Mouse (Mus musculus) CD8-positive naive resting alpha-beta T cell, adult 2 months (primary cell): ENCODE data around the gene Mypn.

Experiments
- DNase-seq, 2 experiments: peaks; one replicate each; pipeline ENCODE4 v3.0.0; 2022; ENCODE audit warnings: low read depth in 2 of 2, low spot score in 2 of 2

Gene Mypn

GRCm38 (mm10) chr10:63203728-63204127 is at the start of gene Mypn:
TSS of gene Mypn (minus strand) at chr10:63203952.
- DNase-seq, result no peak

DNA sequence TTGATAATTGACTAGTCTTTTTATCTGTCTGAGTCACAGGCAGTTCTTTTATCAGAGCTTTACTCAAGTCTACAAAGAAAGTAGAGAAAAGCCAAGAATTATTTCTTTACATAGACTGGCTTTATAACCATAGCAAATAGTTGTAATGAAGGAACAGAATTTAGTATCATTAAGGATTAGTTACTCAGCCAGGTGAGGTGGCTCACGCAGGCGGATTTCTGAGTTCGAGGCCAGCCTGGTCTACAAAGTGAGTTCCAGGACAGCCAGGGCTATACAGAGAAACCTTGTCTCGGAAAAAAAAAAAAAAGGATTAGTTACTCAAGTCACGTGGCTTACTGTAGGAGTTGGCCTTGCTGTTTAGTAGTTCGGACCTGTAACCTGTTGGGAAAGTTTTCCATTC is 44.7 kb upstream of the Mypn start:
- DNase-seq, result no peak

DNA sequence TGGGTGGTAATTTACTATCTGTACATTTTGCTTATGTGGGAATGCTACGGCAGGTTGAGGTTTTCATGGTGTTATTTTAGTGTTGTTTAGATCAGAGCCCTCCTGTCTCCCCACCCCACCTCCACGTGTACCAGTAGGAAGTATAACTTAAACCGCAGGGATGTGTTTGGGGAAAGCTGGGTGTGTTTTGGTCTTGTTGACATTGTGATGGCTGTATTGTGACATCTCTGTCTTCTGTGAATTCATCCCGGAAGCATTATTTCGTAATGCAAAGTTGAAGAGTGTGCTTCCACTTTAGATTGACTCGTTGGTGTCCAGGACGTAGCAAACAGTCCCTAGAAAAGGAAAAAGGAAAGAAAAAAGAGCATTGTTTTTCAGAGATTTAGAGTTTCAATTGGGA is 43.7 kb upstream of the Mypn start:
- DNase-seq, result no peak

GRCm38 (mm10) chr10:63245846-63246245 is 42.1 kb upstream of the Mypn start:
- DNase-seq, result no peak

- peak in 1 of 2 experiments; percentile 13 for DNase-seq
Measured at GRCm38 (mm10) chr10:63244746-63245145, 41.0 kb upstream of the Mypn start.

- no peak for DNase-seq
Measured at GRCm38 (mm10) chr10:63244055-63244671, 40.4 kb upstream of the Mypn start.

- peak; percentile 89 to 92 for DNase-seq
Measured at GRCm38 (mm10) chr10:63243493-63244054, 39.8 kb upstream of the Mypn start, which contains the start of gene Herc4. TSS of gene Herc4 (plus strand) at chr10:63243810.

DNA sequence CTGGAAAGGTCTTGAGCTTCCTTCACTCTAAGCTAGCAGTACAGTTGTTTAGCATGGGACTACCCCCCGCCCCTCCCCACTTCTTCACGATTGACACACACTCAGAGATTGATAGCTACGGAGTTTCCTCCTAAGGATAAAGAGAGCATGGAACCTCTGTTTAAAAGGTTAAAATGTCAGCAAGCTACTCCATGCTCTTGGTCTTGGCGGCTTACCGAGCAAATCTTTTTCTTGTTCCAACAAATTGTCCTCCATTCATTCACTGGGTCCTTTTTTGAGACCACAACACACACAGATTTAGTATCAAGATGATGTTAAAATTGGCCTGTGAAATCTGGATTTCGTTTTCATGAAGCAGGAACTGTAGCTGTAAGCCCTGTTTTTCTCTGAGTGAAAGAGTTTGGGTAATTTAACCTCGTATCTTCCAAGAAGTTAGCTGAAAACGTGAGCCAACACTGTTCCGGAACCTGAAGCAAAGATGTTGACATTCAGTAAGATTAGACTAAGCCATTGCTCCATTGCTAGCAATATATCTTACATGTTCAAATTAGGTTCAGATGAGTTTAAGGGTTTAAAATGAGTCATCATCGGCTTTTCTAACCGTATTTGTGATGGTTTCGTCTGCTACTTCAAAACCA is 39.2 kb upstream of the Mypn start:
- DNase-seq, result no peak

- DNase-seq, result no peak
Measured at GRCm38 (mm10) chr10:63240868-63241271, 37.1 kb upstream of the Mypn start.

DNA sequence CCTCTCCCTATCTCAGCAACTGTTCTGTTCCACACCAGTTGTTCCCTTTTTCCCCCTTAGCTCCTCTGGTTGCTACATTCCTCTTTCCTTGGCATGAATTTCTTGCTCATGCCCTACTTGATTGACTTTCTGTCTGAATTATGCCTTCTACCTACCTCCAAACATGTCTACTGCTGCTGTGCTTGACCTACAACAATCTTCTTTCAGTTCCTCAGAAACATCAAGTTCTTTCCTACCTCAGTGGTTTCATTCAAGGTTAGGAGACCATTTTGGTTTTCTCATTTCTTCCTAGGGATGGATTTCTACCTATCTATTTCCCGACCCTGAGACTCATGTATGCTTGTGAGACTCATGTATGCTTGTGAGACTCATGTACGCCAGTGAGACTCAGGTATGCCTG is 36.1 kb upstream of the Mypn start:
- DNase-seq, result no peak

- no peak for DNase-seq
Measured at GRCm38 (mm10) chr10:63238090-63238489, 34.3 kb upstream of the Mypn start.

DNA sequence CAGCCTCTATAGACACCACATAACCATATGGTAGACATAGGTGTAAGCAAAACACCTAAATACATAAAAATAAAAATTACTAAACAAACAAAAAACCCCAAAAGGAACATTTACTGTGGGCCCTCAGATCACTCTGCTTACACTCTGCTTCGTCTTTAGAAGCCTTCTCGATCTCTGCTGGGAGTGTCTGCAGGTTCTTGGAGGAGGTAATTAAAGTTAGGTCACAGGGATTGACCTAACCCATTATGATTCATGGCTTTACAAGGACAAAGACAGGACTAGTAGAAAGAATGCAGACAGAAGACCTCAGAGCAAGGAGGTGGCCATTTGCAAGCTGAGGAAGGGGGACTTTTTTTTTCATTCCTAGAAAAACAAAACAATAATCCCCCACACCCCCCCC is 33.5 kb upstream of the Mypn start:
- DNase-seq, result no peak

DNA sequence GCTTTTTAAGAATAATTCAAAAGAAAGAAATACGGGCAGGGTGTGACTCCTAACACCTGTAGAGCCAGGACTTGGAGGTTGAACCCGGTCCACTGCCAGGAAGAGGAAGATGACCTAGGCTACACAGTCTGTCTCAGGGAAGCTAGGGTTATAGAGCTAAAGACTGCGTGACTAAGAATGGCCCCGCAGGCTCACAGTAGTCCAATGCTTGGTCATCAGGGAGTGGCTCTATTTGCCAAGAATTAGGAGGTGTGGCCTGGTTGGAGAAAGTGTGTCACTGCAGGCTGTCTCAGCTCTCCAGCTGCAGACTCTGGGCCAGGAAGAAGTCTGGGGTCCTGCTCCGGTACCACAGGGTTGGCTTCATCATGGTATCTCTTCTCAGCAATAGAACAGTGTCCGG is 32.9 kb upstream of the Mypn start:
- DNase-seq, result no peak

- DNase-seq, result no peak
Measured at GRCm38 (mm10) chr10:63235889-63236288, 32.1 kb upstream of the Mypn start.

DNA sequence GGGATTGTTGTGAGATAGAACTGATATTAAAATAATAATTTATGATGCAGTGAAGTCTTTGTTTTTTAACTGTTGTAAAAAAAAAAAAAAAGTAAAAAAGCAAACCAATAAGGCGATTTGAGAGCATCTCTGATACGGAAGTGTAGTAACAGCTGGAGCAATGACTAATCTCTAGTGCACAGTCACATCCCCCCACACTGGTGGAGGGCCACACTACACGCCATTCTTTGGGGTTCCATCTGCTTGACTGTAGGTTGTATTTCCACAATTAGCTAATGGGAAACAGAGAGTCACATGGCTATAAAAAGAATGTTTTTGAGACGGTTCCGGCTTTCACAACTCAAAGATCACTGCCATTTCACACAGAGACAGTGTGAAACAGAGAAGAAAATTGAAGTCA is 30.4 kb upstream of the Mypn start:
- no peak for DNase-seq

DNA sequence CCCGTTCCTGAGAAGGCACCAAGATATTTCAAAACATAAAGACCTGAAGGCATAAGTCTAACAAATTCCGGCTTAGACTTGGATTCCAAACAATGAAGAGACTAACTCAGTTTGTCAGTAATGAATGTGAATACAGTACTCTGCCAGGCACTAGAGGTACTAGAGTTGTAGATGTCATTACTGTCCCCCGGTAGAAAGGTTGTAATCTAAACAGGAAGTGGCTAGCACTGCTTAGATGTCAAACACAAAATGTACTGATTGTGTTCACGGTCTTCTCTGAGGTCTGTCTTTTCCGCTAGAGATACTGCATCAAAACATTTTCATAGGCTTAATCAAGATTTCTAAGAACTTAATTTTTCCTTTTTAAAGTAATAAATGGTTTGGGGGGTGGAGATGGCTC is 27.9 kb upstream of the Mypn start:
- DNase-seq, result peak in 1 of 2 experiments; percentile 24

- DNase-seq, result no peak
Measured at GRCm38 (mm10) chr10:63230854-63231253, 27.1 kb upstream of the Mypn start.

DNA sequence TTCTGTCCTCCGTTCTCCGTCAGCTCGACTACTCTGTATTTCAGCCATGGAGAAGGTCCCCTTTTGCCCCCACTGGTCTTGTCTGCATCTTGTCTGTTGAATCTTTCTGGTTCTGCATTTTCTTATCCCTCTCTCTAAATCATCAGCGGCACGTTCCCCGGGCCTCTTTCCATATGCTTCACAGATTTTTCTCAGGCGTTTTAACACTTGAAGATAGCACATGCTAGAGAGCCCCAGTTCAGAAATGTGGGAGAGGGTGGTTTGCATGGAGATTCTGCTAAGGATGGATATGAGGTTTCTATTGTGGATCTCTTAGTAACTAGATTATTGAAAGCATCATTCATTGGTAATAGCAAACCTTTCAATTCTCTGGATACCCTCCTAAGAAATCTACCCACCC is 26.5 kb upstream of the Mypn start:
- no peak for DNase-seq

- no peak for DNase-seq
Measured at GRCm38 (mm10) chr10:63224341-63224740, 20.6 kb upstream of the Mypn start.

GRCm38 (mm10) chr10:63221081-63221783 is 17.5 kb upstream of the Mypn start:
- no peak for DNase-seq

- DNase-seq, result no peak
Measured at GRCm38 (mm10) chr10:63208871-63209270, 5.1 kb upstream of the Mypn start.

GRCm38 (mm10) chr10:63203002-63203401 is 750 bp downstream of the Mypn start:
- no peak for DNase-seq
